Mouse (Mus musculus) midbrain, postnatal 0 days (tissue): ENCODE data around the gene Rnaseh2a. TPM values are rescaled to one million over a fixed set of nuclear protein-coding genes. Genes with fewer than 3 reads are reported as not detected.

Experiments
- ATAC-seq: fragments of 200-750 bp; cut with Nextera tagmentation; 2 replicates; pipeline ENCODE4 v1.8.0; 2017; ENCODE audit warnings: moderate number of reproducible peaks, mild to moderate bottlenecking, moderate TSS enrichment, moderate library complexity; ENCODE audit not compliant: low FRiP score
- DNase-seq: peaks from one replicate; pipeline ENCODE4 v3.0.0-alpha.2; 2015; ENCODE audit warnings: low spot score
- H3K27ac ChIP-seq: fragments of 300-500 bp; sonication (generic); 2 replicates; pipeline ENCODE4 v1.5.1; 2014; ENCODE audit warnings: low read depth, mild to moderate bottlenecking, low read length, mixed read lengths
- H3K27me3 ChIP-seq: fragments of 300-500 bp; sonication (generic); 2 replicates; pipeline ENCODE4 v1.6.1; 2014; ENCODE audit warnings: low read length, control low read depth, mixed read lengths; ENCODE audit not compliant: insufficient read depth
- H3K36me3 ChIP-seq: fragments of 300-500 bp; sonication (generic); 2 replicates; pipeline ENCODE4 v1.6.1; 2014; ENCODE audit warnings: low read length, control low read depth, mixed read lengths; ENCODE audit not compliant: insufficient read depth
- H3K4me1 ChIP-seq: fragments of 300-500 bp; sonication (generic); 2 replicates; pipeline ENCODE4 v1.6.1; 2014; ENCODE audit warnings: mild to moderate bottlenecking, control low read depth, antibody characterized with exemption, low read length, mixed read lengths; ENCODE audit not compliant: insufficient read depth
- H3K4me2 ChIP-seq: fragments of 300-500 bp; sonication (generic); 2 replicates; pipeline ENCODE4 v1.6.1; 2014; ENCODE audit warnings: low read depth, mild to moderate bottlenecking, low read length, mixed read lengths; ENCODE audit not compliant: poor library complexity, severe bottlenecking
- H3K4me3 ChIP-seq: fragments of 300-500 bp; sonication (generic); 2 replicates; pipeline ENCODE4 v1.5.1; 2014; ENCODE audit warnings: low read depth, mild to moderate bottlenecking, low read length, moderate library complexity
- H3K9ac ChIP-seq: fragments of 300-500 bp; sonication (generic); replicated peaks from 2 replicates; pipeline ENCODE4 v1.6.1; 2014; ENCODE audit warnings: mild to moderate bottlenecking, low read length, moderate library complexity, mixed read lengths; ENCODE audit not compliant: poor library complexity, severe bottlenecking
- H3K9me3 ChIP-seq: fragments of 300-500 bp; sonication (generic); 2 replicates; pipeline ENCODE4 v1.6.1; 2016; ENCODE audit warnings: low read length, control low read depth
- CTCF ChIP-seq: IDR thresholded peaks from 2 replicates; pipeline ENCODE4 v1.5.1; 2016; ENCODE audit warnings: antibody characterized with exemption, mild to moderate bottlenecking
- WGBS: fragments of 180-500 bp; shearing (Covaris S2); extraction: QIAGEN DNeasy Blood & Tissue Kit; methylation state at CpG from one replicate; pipeline ENCODE4 v1.1.7; 2014; 5-methylcytosine and 5-hydroxymethylcytosine counted together
- polyA plus RNA-seq: library from polyadenylated mRNA; unstranded; fragments of >200 nt; fragmentation: Nextera tagmentation; extraction: Ambion mirVana; gene quantifications from 2 replicates; pipeline ENCODE4 v1.2.1, GENCODE M21; 2015
- total RNA-seq: library from RNA; depleted of rRNA; stranded (reverse); fragments of >200 nt; gene quantifications from 2 replicates; pipeline ENCODE4 v1.2.3, GENCODE M21; 2014

Gene Rnaseh2a
- total and polyA plus RNA-seq, 2 experiments from 2014 or later, result 36.5 to 48.9 TPM

DNA sequence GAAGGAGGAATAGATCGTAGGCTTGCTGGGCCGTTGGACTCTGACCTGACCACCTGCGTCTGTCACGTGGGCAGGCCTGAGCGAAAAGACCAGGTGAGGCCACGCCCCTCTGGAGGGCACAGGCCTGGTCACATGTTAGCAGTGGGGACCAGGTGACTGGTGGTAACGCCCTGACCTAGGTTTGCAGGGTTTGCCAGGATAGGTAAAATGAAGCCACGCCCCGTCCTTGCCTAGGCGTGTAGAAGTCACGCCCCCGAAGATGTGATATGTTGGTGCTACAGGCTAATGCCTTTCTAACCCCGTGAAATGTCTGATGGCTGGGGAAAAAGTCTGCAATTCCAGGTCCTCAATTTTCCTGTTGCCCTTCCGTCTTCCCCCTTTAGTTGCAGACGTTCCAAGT is 21.3 kb upstream of the Rnaseh2a start:
- peak overlapping the region; percentile 91 for H3K4me2 ChIP-seq
- H3K9me3 ChIP-seq, result no peaks in the 10 kb centered on the region
- H3K36me3 ChIP-seq, result 0 out of 2 replicates have a peak, but pooled peaks cover 14% of the 10 kb centered on the region
- peak overlapping the region; percentile 91 for H3K9ac ChIP-seq
- TF ChIP-seq CTCF, result no peak
- WGBS, result 5% methylated on average over 15 of the region's 15 CpGs
- H3K4me1 ChIP-seq, result peaks cover 5% of the 10 kb centered on the region; the same call in 1 of the 2 replicates
- peak; percentile 59 for ATAC-seq
- H3K4me3 ChIP-seq, result peak overlapping the region; percentile 59
- no peaks in the 10 kb centered on the region for H3K27me3 ChIP-seq
- peak overlapping the region; percentile 72 for H3K27ac ChIP-seq
- DNase-seq, result peak; percentile 75

- Histone ChIP-seq H3K4me2 (peak within 1 kb of the TSS; percentile 91), H3K27me3 (no peaks in the 10 kb centered on the region), H3K27ac (peak within 1 kb of the TSS; percentile 72), H3K9me3 (no peaks in the 10 kb centered on the region), H3K4me3 (peak within 1 kb of the TSS; percentile 59), H3K36me3 (0 out of 2 replicates have a peak, but pooled peaks cover 10% of the 10 kb centered on the region), H3K9ac (peak within 1 kb of the TSS; percentile 91), H3K4me1 (peaks cover 5% of the 10 kb centered on the region; the same call in 1 of the 2 replicates)
- DNase-seq (peak; percentile 99), ATAC-seq (peak; percentile 89)
- peak; percentile 98 for TF ChIP-seq CTCF
- 0% methylated on average over 26 of the region's 28 CpGs for WGBS
Observed at GRCm38 (mm10) chr8:84990349-84990748, 20.8 kb upstream of the Rnaseh2a start, which contains the start of gene Hook2. Hook2 (plus strand) TSS chr8:84990603.

- peak; percentile 85 for TF ChIP-seq CTCF
- H3K4me1 ChIP-seq, result peaks cover 7% of the 10 kb centered on the region
- no peaks in the 10 kb centered on the region for H3K27me3 ChIP-seq
- peak; percentile 67 for ATAC-seq
- 0 out of 2 replicates have a peak, but pooled peaks cover 5% of the 10 kb centered on the region for H3K36me3 ChIP-seq
- DNase-seq, result peak; percentile 89
- peak overlapping the region; percentile 91 for H3K9ac ChIP-seq
- H3K27ac ChIP-seq, result peak overlapping the region; percentile 72
- WGBS, result under 1% methylated on average over 15 of the region's 15 CpGs
- peak overlapping the region; percentile 91 for H3K4me2 ChIP-seq
- peak overlapping the region; percentile 59 for H3K4me3 ChIP-seq
- H3K9me3 ChIP-seq, result no peaks in the 10 kb centered on the region
Observed at GRCm38 (mm10) chr8:84989810-84990209, 20.2 kb upstream of the Rnaseh2a start.

DNA sequence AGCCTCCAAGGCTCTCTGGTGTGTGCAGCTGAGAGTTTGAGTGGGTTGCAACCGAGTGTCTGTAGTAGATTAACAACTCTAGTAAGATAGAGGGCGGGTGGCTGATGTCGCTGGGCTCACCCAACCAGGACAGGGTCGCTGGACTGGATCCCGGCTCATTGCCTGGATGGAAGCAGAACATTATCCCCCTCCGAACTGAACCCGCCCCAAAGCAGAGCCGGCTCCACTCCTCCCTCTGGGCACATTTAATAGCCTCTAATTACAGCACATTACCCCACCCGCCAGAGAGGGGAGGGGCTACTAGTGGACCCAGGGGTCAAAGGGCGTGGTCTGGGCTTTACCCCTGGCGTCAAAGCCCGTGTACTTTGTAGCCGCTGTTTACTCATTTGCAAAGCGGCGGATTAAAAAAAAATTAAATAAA is 19.8 kb upstream of the Rnaseh2a start:
- DNase-seq (no peak), ATAC-seq (no peak)
- 0 out of 2 replicates have a peak overlapping the region, but pooled peaks have one; percentile 36 for H3K9ac ChIP-seq
- no peak for TF ChIP-seq CTCF
- peak overlapping the region; percentile 91 for H3K4me2 ChIP-seq
- peak overlapping the region; percentile 59 for H3K4me3 ChIP-seq
- no peaks in the 10 kb centered on the region for H3K27me3 ChIP-seq
- 13% methylated on average over 15 of the region's 15 CpGs for WGBS
- H3K36me3 ChIP-seq, result no peaks in the 10 kb centered on the region
- no peaks in the 10 kb centered on the region for H3K9me3 ChIP-seq
- peaks cover 10% of the 10 kb centered on the region for H3K4me1 ChIP-seq
- H3K27ac ChIP-seq, result no peak overlapping the region

GRCm38 (mm10) chr8:84987903-84988302 is 18.3 kb upstream of the Rnaseh2a start:
- H3K36me3 ChIP-seq, result no peaks in the 10 kb centered on the region
- no peak for DNase-seq
- ATAC-seq, result no peak
- peaks cover 10% of the 10 kb centered on the region for H3K4me1 ChIP-seq
- 76% methylated on average over 2 of the region's 2 CpGs for WGBS
- no peak overlapping the region for H3K4me3 ChIP-seq
- no peak for TF ChIP-seq CTCF
- H3K27me3 ChIP-seq, result no peaks in the 10 kb centered on the region
- no peak overlapping the region for H3K9ac ChIP-seq
- H3K27ac ChIP-seq, result no peak overlapping the region
- H3K9me3 ChIP-seq, result no peaks in the 10 kb centered on the region
- no peak overlapping the region for H3K4me2 ChIP-seq

GRCm38 (mm10) chr8:84987388-84987787 is 17.8 kb upstream of the Rnaseh2a start:
- no peak overlapping the region for H3K4me3 ChIP-seq
- no peaks in the 10 kb centered on the region for H3K27me3 ChIP-seq
- no peaks in the 10 kb centered on the region for H3K36me3 ChIP-seq
- H3K4me2 ChIP-seq, result no peak overlapping the region
- DNase-seq, result no peak
- no peak for TF ChIP-seq CTCF
- no peak for ATAC-seq
- H3K9me3 ChIP-seq, result no peaks in the 10 kb centered on the region
- H3K4me1 ChIP-seq, result peaks cover 10% of the 10 kb centered on the region
- H3K27ac ChIP-seq, result no peak overlapping the region
- WGBS, result 88% methylated on average over 5 of the region's 5 CpGs
- no peak overlapping the region for H3K9ac ChIP-seq
